Mouse (Mus musculus): ENCODE data around the gene Prkca. TPM values are rescaled to one million over a fixed set of nuclear protein-coding genes. Genes with fewer than 3 reads are reported as not detected.

Gene Prkca
- total RNA-seq, 1 experiment = 8.4 TPM

DNA sequence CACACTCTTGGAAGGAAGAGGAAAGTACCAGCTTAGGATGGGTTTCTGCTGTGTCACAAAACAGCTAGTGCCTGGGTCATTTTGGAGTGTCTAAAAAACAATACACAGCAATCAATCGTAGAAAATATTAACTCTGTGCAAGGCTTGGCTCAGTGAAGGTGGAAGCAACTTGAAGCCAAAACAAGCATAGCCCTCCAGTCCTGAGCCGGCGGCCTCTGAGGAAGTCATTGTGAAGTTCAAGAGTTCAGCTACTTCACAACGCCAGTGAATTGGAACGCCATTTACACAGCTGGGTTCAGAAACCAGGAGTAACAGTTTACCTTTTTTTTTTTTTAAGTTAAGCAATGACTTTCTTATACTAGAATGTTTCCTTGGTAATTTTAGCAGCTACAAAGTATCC lies 89.0 kb downstream of the Prkca start:
- TF ChIP-seq ZNF384 (IDR thresholded peaks at IDR 0.05; ENCODE audit: low read depth, low read length) = no peak
- no peak for TF ChIP-seq ZC3H11A (IDR thresholded peaks at IDR 0.05; ENCODE audit: borderline replicate concordance, low read depth, low read length)
- TF ChIP-seq CHD2 (IDR thresholded peaks at IDR 0.05; ENCODE audit: low read depth, low read length) = no peak
- no peak for TF ChIP-seq MAFK (IDR thresholded peaks at IDR 0.05; ENCODE audit: insufficient read depth, low read depth, low read length)
- TF ChIP-seq HCFC1 (IDR thresholded peaks at IDR 0.05; ENCODE audit: borderline replicate concordance, insufficient read depth, low read length) = no peak
- no peak for DNase-seq (ENCODE audit: low read depth, low spot score)
- Histone ChIP-seq H3K9me3 (ENCODE audit: control insufficient read depth, insufficient read depth, low read depth, low read length) (no peaks in the 10 kb centered on the region), H3K36me3 (ENCODE audit: control insufficient read depth, insufficient read depth, low read length, poor library complexity, severe bottlenecking) (no peaks in the 10 kb centered on the region), H3K4me1 (ENCODE audit: control insufficient read depth in 2 of 2, insufficient read depth in 2 of 2, low read length in 2 of 2, poor library complexity in 1 of 2) (no peaks in the 10 kb centered on the region), H3K27ac (ENCODE audit: insufficient read depth, low read depth, low read length, poor library complexity, severe bottlenecking) (no peak overlapping the region), H3K9ac (ENCODE audit: insufficient read depth, low read depth, low read length, poor library complexity, severe bottlenecking) (no peak overlapping the region), H3K4me3 (ENCODE audit: insufficient read depth in 1 of 2, low read depth in 1 of 2, low read length in 2 of 2, poor library complexity in 1 of 2, severe bottlenecking in 1 of 2) (no peak overlapping the region)
- in situ Hi-C loops (cut with MboI; ENCODE audit: low sequenced_read_pairs in 2 of 2, unreplicated experiment in 2 of 2) = no loop called here

DNA sequence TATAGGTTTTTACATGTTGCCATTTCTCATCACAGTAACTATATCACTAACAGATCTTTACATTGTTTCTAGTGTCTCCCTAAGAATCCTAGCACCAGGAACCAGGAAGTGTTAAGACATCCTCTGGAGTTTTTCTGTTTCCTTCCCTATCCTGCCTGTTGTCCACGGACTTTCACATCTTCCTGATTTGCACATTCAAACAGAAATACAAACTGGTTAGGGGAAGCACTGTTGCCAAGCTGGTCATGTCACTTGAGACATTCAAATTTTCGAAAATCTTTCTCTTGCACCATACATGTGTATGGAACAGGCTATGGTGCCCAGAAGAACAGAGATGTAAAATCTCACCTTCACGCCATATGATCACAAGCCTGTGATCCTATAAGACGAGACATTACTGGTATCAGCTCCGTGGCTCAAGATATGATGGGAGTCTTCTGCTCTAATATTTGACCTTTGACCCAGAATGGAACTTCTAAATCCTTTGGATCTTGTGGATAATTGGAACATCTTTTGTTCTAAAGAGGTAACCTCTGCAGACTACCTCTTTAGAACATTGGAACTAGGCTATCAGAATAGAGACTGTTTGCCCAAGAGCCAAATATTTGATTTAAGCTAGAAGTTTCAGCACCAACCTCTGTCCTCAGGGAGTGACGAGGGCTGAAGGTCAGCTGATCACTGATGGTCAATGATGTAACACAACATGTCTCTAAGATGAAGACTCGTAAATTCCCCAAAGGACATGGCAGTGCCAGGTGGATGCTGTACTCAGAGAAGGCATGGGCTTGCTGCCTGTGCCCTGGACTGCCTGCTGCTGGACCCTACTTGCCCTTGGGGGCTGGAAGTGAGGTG lies 91.6 kb downstream of the Prkca start:
- no peak for DNase-seq (ENCODE audit: low read depth, low spot score)
- in situ Hi-C loops (cut with MboI; ENCODE audit: low sequenced_read_pairs in 2 of 2, unreplicated experiment in 2 of 2) = no loop called here
- no peaks in the 10 kb centered on the region for H3K9me3 ChIP-seq (ENCODE audit: control insufficient read depth, insufficient read depth, low read depth, low read length)
- H3K36me3 ChIP-seq (ENCODE audit: control insufficient read depth, insufficient read depth, low read length, poor library complexity, severe bottlenecking) = no peaks in the 10 kb centered on the region
- no peak overlapping the region for H3K9ac ChIP-seq (ENCODE audit: insufficient read depth, low read depth, low read length, poor library complexity, severe bottlenecking)
- TF ChIP-seq MAFK (IDR thresholded peaks at IDR 0.05; ENCODE audit: insufficient read depth, low read depth, low read length) (no peak), HCFC1 (IDR thresholded peaks at IDR 0.05; ENCODE audit: borderline replicate concordance, insufficient read depth, low read length) (no peak), ZNF384 (IDR thresholded peaks at IDR 0.05; ENCODE audit: low read depth, low read length) (no peak), ZC3H11A (IDR thresholded peaks at IDR 0.05; ENCODE audit: borderline replicate concordance, low read depth, low read length) (no peak), CHD2 (IDR thresholded peaks at IDR 0.05; ENCODE audit: low read depth, low read length) (no peak)
- no peak overlapping the region for H3K4me3 ChIP-seq (ENCODE audit: insufficient read depth in 1 of 2, low read depth in 1 of 2, low read length in 2 of 2, poor library complexity in 1 of 2, severe bottlenecking in 1 of 2)
- no peak overlapping the region for H3K27ac ChIP-seq (ENCODE audit: insufficient read depth, low read depth, low read length, poor library complexity, severe bottlenecking)
- H3K4me1 ChIP-seq (ENCODE audit: control insufficient read depth in 2 of 2, insufficient read depth in 2 of 2, low read length in 2 of 2, poor library complexity in 1 of 2) = no peaks in the 10 kb centered on the region

DNA sequence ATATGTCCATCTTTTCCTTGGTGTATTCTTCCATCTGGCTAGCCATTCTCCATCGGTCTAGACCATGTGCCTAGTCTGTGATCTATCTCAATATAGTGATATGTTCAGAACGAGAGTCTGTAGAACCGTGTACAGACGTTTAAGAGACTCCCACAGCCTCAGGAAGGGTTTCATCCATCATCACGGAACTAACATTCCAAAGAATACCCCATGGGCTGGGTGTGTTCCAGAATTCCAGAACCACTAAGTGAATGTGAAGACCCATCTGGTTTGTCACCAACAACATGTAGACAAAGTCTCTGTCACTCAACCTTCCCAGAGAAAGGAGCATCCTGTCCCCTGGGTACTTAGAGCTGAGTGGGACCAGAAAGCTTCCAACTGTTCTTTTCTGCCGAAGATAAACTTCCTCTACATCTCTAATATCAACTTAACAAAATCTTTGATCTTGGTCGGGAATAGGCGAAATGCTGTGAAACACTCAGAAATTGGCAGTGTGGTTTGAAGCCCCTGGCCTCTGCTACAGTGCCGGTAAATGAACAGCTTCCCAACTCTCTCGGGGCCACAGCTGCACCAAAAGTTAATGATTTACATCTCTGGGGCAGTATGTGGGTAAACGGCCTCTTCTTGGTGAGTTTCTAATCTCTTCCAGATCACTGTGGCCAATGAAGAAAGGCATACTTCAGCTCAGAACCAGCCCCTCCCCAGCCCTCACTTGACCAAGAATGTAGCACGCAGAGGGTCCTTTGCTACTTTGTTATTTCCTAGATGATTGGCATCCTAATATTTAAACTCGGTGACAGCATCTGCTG lies 92.7 kb downstream of the Prkca start:
- H3K36me3 ChIP-seq (ENCODE audit: control insufficient read depth, insufficient read depth, low read length, poor library complexity, severe bottlenecking) = no peaks in the 10 kb centered on the region
- H3K4me3 ChIP-seq (ENCODE audit: insufficient read depth in 1 of 2, low read depth in 1 of 2, low read length in 2 of 2, poor library complexity in 1 of 2, severe bottlenecking in 1 of 2) = no peak overlapping the region
- no peak overlapping the region for H3K9ac ChIP-seq (ENCODE audit: insufficient read depth, low read depth, low read length, poor library complexity, severe bottlenecking)
- no peak for TF ChIP-seq MAFK (IDR thresholded peaks at IDR 0.05; ENCODE audit: insufficient read depth, low read depth, low read length)
- no peak for TF ChIP-seq ZC3H11A (IDR thresholded peaks at IDR 0.05; ENCODE audit: borderline replicate concordance, low read depth, low read length)
- TF ChIP-seq HCFC1 (IDR thresholded peaks at IDR 0.05; ENCODE audit: borderline replicate concordance, insufficient read depth, low read length) = no peak
- no peak for TF ChIP-seq CHD2 (IDR thresholded peaks at IDR 0.05; ENCODE audit: low read depth, low read length)
- no peak for TF ChIP-seq ZNF384 (IDR thresholded peaks at IDR 0.05; ENCODE audit: low read depth, low read length)
- H3K9me3 ChIP-seq (ENCODE audit: control insufficient read depth, insufficient read depth, low read depth, low read length) = no peaks in the 10 kb centered on the region
- in situ Hi-C loops (cut with MboI; ENCODE audit: low sequenced_read_pairs in 2 of 2, unreplicated experiment in 2 of 2) = no loop called here
- H3K27ac ChIP-seq (ENCODE audit: insufficient read depth, low read depth, low read length, poor library complexity, severe bottlenecking) = no peak overlapping the region
- DNase-seq (ENCODE audit: low read depth, low spot score) = no peak
- H3K4me1 ChIP-seq (ENCODE audit: control insufficient read depth in 2 of 2, insufficient read depth in 2 of 2, low read length in 2 of 2, poor library complexity in 1 of 2) = peaks cover 0 to 2% of the 10 kb centered on the region in 2 experiments; a peak in 1 of 4 replicates

- Histone ChIP-seq H3K27ac (ENCODE audit: insufficient read depth, low read depth, low read length, poor library complexity, severe bottlenecking) (no peak overlapping the region), H3K9ac (ENCODE audit: insufficient read depth, low read depth, low read length, poor library complexity, severe bottlenecking) (no peak overlapping the region), H3K4me3 (ENCODE audit: insufficient read depth in 1 of 2, low read depth in 1 of 2, low read length in 2 of 2, poor library complexity in 1 of 2, severe bottlenecking in 1 of 2) (no peak overlapping the region), H3K9me3 (ENCODE audit: control insufficient read depth, insufficient read depth, low read depth, low read length) (no peaks in the 10 kb centered on the region), H3K4me1 (ENCODE audit: control insufficient read depth in 2 of 2, insufficient read depth in 2 of 2, low read length in 2 of 2, poor library complexity in 1 of 2) (peaks cover 0 to 6% of the 10 kb centered on the region in 2 experiments; a peak in 1 of 4 replicates), H3K36me3 (ENCODE audit: control insufficient read depth, insufficient read depth, low read length, poor library complexity, severe bottlenecking) (no peaks in the 10 kb centered on the region)
- in situ Hi-C loops (cut with MboI; ENCODE audit: low sequenced_read_pairs in 2 of 2, unreplicated experiment in 2 of 2) = no loop called here
- no peak for DNase-seq (ENCODE audit: low read depth, low spot score)
- TF ChIP-seq ZNF384 (IDR thresholded peaks at IDR 0.05; ENCODE audit: low read depth, low read length) (no peak), HCFC1 (IDR thresholded peaks at IDR 0.05; ENCODE audit: borderline replicate concordance, insufficient read depth, low read length) (no peak), ZC3H11A (IDR thresholded peaks at IDR 0.05; ENCODE audit: borderline replicate concordance, low read depth, low read length) (no peak), MAFK (IDR thresholded peaks at IDR 0.05; ENCODE audit: insufficient read depth, low read depth, low read length) (no peak), CHD2 (IDR thresholded peaks at IDR 0.05; ENCODE audit: low read depth, low read length) (no peak)
These were observed 93.5 kb downstream of the Prkca start for GRCm38 (mm10) chr11:108250146-108250635.
